Mouse (Mus musculus) stomach, postnatal 0 days (tissue): ENCODE measurements around the gene Rps27rt. TPM values are rescaled to one million over a fixed set of nuclear protein-coding genes. Genes with fewer than 3 reads are reported as not detected.

Experiments
- ATAC-seq: fragments of 200-750 bp; cut with Nextera tagmentation; 2 replicates; pipeline ENCODE4 v1.8.0; 2017; ENCODE audit not compliant: low FRiP score, low TSS enrichment
- DNase-seq: peaks from one replicate; pipeline ENCODE4 v3.0.0-alpha.2; 2016; ENCODE audit warnings: low spot score
- H3K27ac ChIP-seq: fragments of 300-500 bp; sonication (generic); replicated peaks from 2 replicates; pipeline ENCODE4 v1.5.1; 2014; ENCODE audit warnings: mild to moderate bottlenecking, control low read depth
- H3K27me3 ChIP-seq: fragments of 300-500 bp; sonication (generic); 2 replicates; pipeline ENCODE4 v1.6.1; 2014; ENCODE audit warnings: low read length; ENCODE audit not compliant: control insufficient read depth, insufficient read depth
- H3K36me3 ChIP-seq: fragments of 300-500 bp; sonication (generic); 2 replicates; pipeline ENCODE4 v1.6.1; 2014; ENCODE audit warnings: low read length, mixed read lengths; ENCODE audit not compliant: control insufficient read depth, insufficient read depth
- H3K4me1 ChIP-seq: fragments of 300-500 bp; sonication (generic); replicated peaks from 2 replicates; pipeline ENCODE4 v1.6.1; 2014; ENCODE audit warnings: antibody characterized with exemption; ENCODE audit not compliant: control insufficient read depth, insufficient read depth
- H3K4me2 ChIP-seq: fragments of 300-500 bp; sonication (generic); replicated peaks from 2 replicates; pipeline ENCODE4 v1.6.1; 2014; ENCODE audit warnings: low read depth, mild to moderate bottlenecking, control low read depth, moderate library complexity
- H3K4me3 ChIP-seq: fragments of 300-500 bp; sonication (generic); 2 replicates; pipeline ENCODE4 v1.5.1; 2014; ENCODE audit warnings: low read depth, low read length, control low read depth
- H3K9ac ChIP-seq: fragments of 300-500 bp; sonication (generic); 2 replicates; pipeline ENCODE4 v1.6.1; 2014; ENCODE audit warnings: mild to moderate bottlenecking, low read length, control low read depth, mixed read lengths
- H3K9me3 ChIP-seq: fragments of 300-500 bp; sonication (generic); 2 replicates; pipeline ENCODE4 v1.6.1; 2016; ENCODE audit warnings: low read length; ENCODE audit not compliant: control insufficient read depth
- CTCF ChIP-seq: IDR thresholded peaks from 2 replicates; pipeline ENCODE4 v1.5.1; 2016; ENCODE audit warnings: antibody characterized with exemption, low read depth, mild to moderate bottlenecking, moderate library complexity
- EP300 ChIP-seq: optimal IDR thresholded peaks from 2 replicates; pipeline ENCODE3; 2016; ENCODE audit warnings: antibody characterized with exemption
- WGBS: fragments of 180-500 bp; shearing (Covaris S2); extraction: QIAGEN DNeasy Blood & Tissue Kit; methylation state at CpG from one replicate; pipeline ENCODE4 v1.1.7; 2014; 5-methylcytosine and 5-hydroxymethylcytosine counted together
- polyA plus RNA-seq: library from polyadenylated mRNA; unstranded; fragments of >200 nt; fragmentation: Nextera tagmentation; extraction: Ambion mirVana; gene quantifications from 2 replicates; pipeline ENCODE4 v1.2.1, GENCODE M21; 2015

The Rps27rt gene
- polyA plus RNA-seq, 1 experiment from 2014 or later: 701 TPM

- Histone ChIP-seq H3K4me2 (peak overlapping the region; percentile 92), H3K9me3 (no peaks in the 10 kb centered on the region), H3K4me3 (peak overlapping the region; percentile 78), H3K4me1 (0 out of 2 replicates have a peak, but pooled peaks cover 5% of the 10 kb centered on the region), H3K27ac (no peak overlapping the region; the same call in 1 of the 2 replicates), H3K36me3 (no peaks in the 10 kb centered on the region), H3K27me3 (no peaks in the 10 kb centered on the region), H3K9ac (peak overlapping the region; percentile 74)
- 19% methylated on average over 13 of the region's 13 CpGs for WGBS
- TF ChIP-seq CTCF (no peak), EP300 (no peak)
- DNase-seq (peak; percentile 40), ATAC-seq (no peak)
Measured at GRCm38 (mm10) chr9:114932607-114933006, 49.9 kb downstream of the Rps27rt start.

Other genes with a start within 250 kb of the Rps27rt start
- gene Cmtm7, start 200.9 kb downstream of the Rps27rt start, polyA plus RNA-seq: 83.2 and 84.9 TPM in 2 replicates
- gene Cmtm8, start 138.6 kb downstream of the Rps27rt start, polyA plus RNA-seq: 66.5 and 68.0 TPM in 2 replicates
- 17.3 and 19.2 TPM in 2 replicates for gene Gpd1l, start 48.8 kb downstream of the Rps27rt start, polyA plus RNA-seq
- gene Osbpl10, start 4.2 kb downstream of the Rps27rt start, polyA plus RNA-seq: 1.4 and 1.7 TPM in 2 replicates